Mouse (Mus musculus) right cerebral cortex, adult 2 months (tissue): ENCODE results near the gene Togaram2.
"Not testable (repeated sequence)": the region's sequence is repeated elsewhere in the genome, so short reads cannot be mapped to it uniquely, and the experiment has no call there.

ENCODE experiments used
- DNase-seq, 2 experiments: peaks; one replicate each; pipeline ENCODE4 v3.0.0; 2021 to 2022; ENCODE audit warnings: low spot score in 2 of 2

Togaram2 gene

GRCm38 (mm10) chr17:71673092-71673491 lies at the start of gene Togaram2:
Togaram2 (plus strand) TSS chr17:71673261.
- DNase-seq: no peak

- DNase-seq: no peak
These were observed 41.3 kb upstream of the Togaram2 start for GRCm38 (mm10) chr17:71631806-71632205.

GRCm38 (mm10) chr17:71633350-71633749 lies 39.7 kb upstream of the Togaram2 start:
- no peak for DNase-seq

GRCm38 (mm10) chr17:71636786-71637185 lies 36.3 kb upstream of the Togaram2 start:
- DNase-seq: no peak

GRCm38 (mm10) chr17:71637750-71638265 lies 35.3 kb upstream of the Togaram2 start:
- DNase-seq: no peak

- not testable (repeated sequence) for DNase-seq
These were observed 34.0 kb upstream of the Togaram2 start for GRCm38 (mm10) chr17:71639056-71639455.

- DNase-seq: peak in 1 of 2 experiments; percentile 9
These were observed 32.5 kb upstream of the Togaram2 start for GRCm38 (mm10) chr17:71640421-71641085.

GRCm38 (mm10) chr17:71642190-71642589 lies 30.9 kb upstream of the Togaram2 start:
- DNase-seq: no peak

GRCm38 (mm10) chr17:71650011-71650410 lies 23.1 kb upstream of the Togaram2 start:
- no peak for DNase-seq

GRCm38 (mm10) chr17:71652495-71652894 lies 20.6 kb upstream of the Togaram2 start:
- DNase-seq: no peak

GRCm38 (mm10) chr17:71652934-71653333 lies 20.1 kb upstream of the Togaram2 start:
- no peak for DNase-seq

- DNase-seq: no peak
These were observed 15.5 kb upstream of the Togaram2 start for GRCm38 (mm10) chr17:71657521-71657920.

- DNase-seq: no peak
These were observed 14.4 kb upstream of the Togaram2 start for GRCm38 (mm10) chr17:71658666-71659065.

GRCm38 (mm10) chr17:71660390-71660789 lies 12.7 kb upstream of the Togaram2 start:
- DNase-seq: no peak

- DNase-seq: peak; percentile 75 to 81
These were observed 10.3 kb upstream of the Togaram2 start for GRCm38 (mm10) chr17:71662751-71663250.

GRCm38 (mm10) chr17:71663491-71663890 lies 9.6 kb upstream of the Togaram2 start:
- DNase-seq: no peak

GRCm38 (mm10) chr17:71664172-71664571 lies 8.9 kb upstream of the Togaram2 start:
- DNase-seq: no peak

- no peak for DNase-seq
These were observed 7.9 kb upstream of the Togaram2 start for GRCm38 (mm10) chr17:71665201-71665600.

- no peak for DNase-seq
These were observed 3.5 kb upstream of the Togaram2 start for GRCm38 (mm10) chr17:71669511-71669910.

GRCm38 (mm10) chr17:71671840-71672546 lies 1.1 kb upstream of the Togaram2 start:
- no peak for DNase-seq

GRCm38 (mm10) chr17:71673936-71674335 lies 875 bp downstream of the Togaram2 start:
- DNase-seq: no peak

- DNase-seq: peak in 1 of 2 experiments; percentile 58
These were observed 1.8 kb downstream of the Togaram2 start for GRCm38 (mm10) chr17:71674886-71675285.

- DNase-seq: no peak
These were observed 8.6 kb downstream of the Togaram2 start for GRCm38 (mm10) chr17:71681666-71682065.
